Mouse (Mus musculus): Measurements from ENCODE around the gene Abi1. TPM values are rescaled to one million over a fixed set of nuclear protein-coding genes. Genes with fewer than 3 reads are reported as not detected.

Abi1 gene
- polyA plus RNA-seq (2012; rRNA removed): 28.9 and 31.4 TPM in 2 replicates

DNA sequence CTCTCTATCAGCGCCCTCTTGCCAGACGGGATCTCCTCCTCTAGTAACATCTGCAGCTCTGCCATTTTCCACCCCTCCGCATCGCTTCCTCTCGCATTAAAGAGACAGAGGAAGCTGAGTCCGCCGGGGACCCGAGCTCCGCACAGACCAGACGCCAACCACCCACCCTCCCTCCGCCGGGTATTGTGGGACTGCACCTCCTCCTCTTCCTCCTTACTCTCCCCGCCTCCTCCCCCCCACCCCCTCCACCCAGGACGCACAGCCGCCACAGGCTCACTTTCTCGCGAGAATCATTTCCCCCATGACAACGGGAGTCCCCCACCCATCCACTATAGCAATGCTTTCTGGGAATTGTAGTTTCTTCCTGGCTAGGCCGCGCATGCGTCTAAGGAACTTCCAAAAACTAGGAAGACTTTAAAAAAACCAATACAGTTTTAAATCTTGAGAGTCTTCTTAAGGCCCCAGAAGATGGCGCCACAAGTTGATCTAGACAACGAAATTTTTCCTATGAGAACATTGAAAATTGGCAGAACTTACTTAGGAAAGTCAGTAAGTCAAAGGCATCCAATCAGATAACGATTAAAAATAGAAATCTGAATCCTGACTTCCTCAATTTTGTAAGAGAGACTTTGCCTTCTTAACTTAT, at the start of gene Abi1:
Abi1 (minus strand) TSS at position 241 of the 646 bp plus-strand sequence.

GRCm38 (mm10) chr2:23067552-23068369, 27.7 kb upstream of the Abi1 start, which contains the start of gene Acbd5:
Gene Acbd5, plus strand, starts transcription at chr2:23068167.

DNA sequence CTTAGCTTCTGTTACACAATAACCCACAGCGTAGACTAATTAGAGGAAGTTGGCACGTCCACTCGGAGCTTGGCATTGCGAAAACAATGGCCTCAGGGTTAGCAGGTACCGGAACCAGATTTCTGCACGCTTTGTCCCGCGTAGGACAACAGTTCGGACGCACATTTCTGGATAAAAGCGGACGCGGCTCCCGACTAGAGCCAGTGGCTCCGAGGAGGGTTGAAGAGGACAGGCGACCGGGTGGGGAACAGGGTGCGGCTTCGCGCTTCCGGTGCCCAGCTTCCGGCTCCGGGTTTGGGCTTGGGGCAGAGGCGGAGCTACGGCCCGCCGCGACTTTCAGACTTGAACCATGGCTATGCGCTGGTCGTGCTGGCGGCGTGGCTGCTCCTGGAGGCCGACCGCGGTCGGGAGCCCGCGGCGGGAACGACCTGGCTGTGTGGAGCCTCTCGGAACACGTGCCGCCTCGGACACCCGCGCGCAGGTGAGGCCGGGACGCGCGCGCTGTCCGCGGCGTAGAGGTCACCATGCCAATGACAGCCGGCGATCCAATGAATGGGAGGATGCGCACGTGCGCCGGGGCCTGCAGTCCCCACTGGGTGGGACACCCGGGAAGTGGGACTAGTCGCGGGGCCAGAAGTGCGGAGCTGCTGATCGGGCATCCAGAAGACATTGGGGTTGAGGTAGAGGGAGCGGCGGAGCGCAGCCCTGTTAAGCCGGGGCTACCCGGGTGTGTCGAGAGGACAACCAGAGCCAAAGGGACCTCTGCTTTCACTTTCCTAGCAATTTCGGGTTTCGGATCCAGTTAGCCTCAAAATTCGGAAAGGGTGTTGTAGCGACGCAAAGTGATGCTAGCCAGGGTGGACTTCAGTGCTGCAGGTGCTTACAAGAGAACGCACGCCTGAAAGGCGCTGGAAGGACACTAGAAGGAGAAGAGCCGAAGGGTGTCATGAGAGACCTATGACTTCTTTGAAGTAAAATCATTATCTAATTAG, 144.5 kb downstream of the Abi1 start, which contains the start of gene Pdss1:
Pdss1 (plus strand) TSS at position 241 of the 992 bp plus-strand sequence.

Other genes with a start within 250 kb of the Abi1 start
- gene Pdss1, start 144.7 kb downstream of the Abi1 start, polyA plus RNA-seq (2012; rRNA removed): 6.3 and 6.7 TPM in 2 replicates
- gene Acbd5, start 27.9 kb upstream of the Abi1 start, polyA plus RNA-seq (2012; rRNA removed): 11.0 and 11.8 TPM in 2 replicates
- gene Mastl, start 115.8 kb upstream of the Abi1 start, polyA plus RNA-seq (2012; rRNA removed): 1.4 and 1.6 TPM in 2 replicates
- 14.2 and 14.5 TPM in 2 replicates for gene Yme1l1, start 116.1 kb upstream of the Abi1 start, polyA plus RNA-seq (2012; rRNA removed)
- not detected in 2 replicates for gene 4931423N10Rik, start 167.2 kb upstream of the Abi1 start, polyA plus RNA-seq (2012; rRNA removed)